Mouse (Mus musculus) cerebellum, adult 11-12 months (tissue): ENCODE data around the gene Trappc10.

Experiments used
- DNase-seq: peaks from one replicate; pipeline ENCODE4 v3.0.0; 2022

Gene Trappc10

DNA sequence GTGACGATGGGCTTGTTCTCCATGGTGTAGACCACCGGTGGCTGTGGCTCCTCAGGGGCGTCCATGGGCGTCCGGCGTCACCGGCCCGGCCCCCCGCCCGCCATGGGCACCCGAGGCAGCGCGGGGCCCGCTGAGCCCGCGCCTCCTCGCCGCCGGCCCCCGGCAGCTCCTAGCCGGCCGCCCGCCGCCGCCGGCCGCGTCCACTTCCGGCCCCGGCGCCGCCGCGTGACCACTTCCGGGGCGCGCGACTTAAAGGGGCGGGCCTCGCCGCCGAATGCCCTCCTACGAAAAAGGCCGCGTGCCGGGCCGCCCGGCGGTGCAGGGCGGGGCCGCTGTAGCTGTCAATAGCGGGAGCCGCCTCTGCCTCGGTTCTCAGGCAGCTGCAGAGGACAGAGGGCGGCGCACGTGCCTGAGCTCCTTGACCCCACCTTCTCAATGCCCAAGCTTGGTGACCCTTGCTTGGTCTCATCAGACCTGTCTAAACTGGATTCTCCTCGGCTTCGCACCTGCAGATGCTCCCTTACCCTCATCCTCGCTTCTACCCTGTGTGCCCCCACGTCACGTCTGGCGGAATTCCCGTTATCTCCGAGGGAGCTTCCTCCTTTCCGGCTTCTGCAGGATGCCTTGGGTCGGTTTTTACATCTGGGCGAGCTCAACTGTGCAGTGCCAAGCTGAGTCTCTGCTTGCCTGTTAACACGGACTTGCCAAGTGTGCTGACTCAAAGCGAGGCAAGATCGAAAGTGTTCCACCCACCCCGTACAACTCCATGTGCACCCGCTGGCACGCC lies at the start of gene Trappc10:
TSS of gene Trappc10 (minus strand) at position 204 of the 787 bp plus-strand sequence.
- DNase-seq: peak; percentile 85

DNA sequence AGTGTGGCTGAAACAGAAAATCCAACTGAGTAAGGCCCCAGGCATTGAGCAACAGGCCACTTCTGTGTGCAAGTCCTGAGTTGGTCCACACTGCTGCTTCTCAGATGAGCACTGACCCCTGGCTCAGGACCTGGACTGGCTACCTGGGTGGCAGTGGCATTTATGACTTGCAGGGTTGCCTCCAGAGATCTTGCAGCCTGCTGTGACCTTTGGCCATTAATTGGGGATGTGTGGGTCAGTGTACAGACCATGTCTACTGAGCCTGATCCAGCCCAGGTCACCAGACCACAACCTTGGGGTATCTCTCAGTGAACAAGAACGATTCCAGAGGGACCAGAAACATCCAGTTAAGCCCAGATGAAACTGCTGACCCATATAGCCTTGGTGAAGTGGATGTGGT lies 49.1 kb upstream of the Trappc10 start:
- DNase-seq: no peak

DNA sequence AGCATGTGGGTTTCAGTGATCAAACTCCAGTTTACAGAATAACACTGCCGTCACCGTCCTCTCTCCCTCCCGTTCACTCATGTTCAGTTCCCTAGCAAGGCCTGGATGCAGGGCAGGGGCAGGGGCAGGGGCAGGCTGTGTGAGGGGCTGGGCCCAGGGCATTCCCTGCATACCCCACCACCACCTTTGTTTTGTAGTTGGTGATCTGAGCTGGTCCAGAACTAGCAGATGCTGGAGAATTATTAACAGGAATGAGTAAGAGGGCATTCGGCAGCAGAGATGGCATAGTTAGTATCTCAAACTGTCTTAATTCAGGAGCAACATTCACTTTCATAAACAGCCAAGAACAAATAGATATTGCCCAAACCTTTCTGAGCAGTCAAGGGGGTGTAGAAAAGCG lies 47.9 kb upstream of the Trappc10 start:
- DNase-seq: no peak

DNA sequence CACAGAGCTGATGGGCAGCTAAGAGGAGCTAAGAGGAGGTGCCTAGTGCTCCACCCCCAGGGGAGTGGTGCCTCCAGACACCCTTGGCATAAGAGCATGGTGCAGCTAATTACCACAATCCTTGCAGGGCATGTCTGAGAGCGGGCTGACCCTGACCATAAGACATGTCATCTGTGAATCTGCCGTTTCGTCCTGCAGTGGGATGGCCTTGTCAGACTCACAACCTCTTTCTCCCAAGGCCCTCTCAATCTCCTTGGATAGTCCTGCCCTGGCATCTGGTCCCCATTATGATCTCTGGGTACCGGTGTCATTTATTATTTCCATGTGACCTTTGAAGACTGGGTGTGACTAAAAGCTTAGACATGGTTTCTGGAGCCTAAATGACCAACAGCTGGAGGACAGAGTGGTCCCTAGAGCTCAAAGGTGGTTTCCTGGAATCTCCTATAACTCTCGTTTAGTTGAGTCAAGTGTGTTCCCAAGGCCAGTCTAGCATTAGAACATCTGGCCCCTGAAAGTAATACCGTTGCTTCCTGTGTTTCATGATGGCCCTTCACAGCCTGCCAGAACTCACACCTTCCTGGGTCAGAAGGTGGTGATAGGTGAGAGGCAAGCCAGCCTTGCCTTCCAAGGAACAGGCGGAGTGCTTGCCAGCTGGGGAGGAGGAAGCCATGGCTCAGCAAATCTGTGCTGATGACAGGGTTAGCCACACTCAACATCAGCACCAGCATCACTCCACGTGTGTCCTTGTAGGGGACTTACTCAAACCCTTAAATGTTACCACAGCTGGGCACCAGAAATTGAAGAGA lies 46.5 kb upstream of the Trappc10 start:
- DNase-seq: no peak

DNA sequence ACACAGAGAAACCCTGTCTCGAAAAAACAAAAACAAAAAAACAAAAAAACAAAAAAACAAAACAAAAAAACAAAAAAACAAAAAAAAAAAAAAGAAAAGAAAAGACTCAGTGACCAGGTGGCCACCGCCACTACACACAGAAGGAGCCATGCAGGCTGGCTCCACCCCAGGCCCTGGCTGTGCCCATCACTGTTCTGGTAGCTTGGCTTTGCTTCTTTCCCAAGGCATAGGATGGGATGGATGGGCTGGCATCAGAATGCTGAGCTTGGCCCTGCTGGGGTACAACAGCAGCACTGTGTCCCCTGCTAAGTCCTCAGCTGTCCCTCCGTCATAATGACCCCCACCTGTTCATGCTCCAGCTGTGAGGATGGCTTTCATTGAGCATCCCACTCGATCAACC lies 44.5 kb upstream of the Trappc10 start:
- DNase-seq: peak; percentile 79

DNA sequence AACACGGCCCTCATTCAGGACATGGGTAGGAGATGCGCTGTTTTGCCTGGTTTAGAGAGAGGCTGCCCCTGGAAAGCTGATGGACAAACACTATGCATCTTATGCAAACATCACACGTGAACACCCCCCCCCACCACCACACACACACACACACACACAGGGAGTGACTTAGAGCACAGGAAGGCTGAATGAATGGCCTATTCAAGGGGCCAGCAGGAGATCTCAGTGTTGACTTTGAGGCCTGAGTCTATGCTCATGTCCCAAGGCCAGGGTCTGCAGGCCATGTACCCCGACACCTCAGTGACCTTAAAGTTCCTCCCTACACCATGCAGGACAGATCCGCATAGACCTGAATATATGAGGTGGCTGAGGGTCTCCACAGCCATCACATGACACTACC lies 43.7 kb upstream of the Trappc10 start:
- no peak for DNase-seq

DNA sequence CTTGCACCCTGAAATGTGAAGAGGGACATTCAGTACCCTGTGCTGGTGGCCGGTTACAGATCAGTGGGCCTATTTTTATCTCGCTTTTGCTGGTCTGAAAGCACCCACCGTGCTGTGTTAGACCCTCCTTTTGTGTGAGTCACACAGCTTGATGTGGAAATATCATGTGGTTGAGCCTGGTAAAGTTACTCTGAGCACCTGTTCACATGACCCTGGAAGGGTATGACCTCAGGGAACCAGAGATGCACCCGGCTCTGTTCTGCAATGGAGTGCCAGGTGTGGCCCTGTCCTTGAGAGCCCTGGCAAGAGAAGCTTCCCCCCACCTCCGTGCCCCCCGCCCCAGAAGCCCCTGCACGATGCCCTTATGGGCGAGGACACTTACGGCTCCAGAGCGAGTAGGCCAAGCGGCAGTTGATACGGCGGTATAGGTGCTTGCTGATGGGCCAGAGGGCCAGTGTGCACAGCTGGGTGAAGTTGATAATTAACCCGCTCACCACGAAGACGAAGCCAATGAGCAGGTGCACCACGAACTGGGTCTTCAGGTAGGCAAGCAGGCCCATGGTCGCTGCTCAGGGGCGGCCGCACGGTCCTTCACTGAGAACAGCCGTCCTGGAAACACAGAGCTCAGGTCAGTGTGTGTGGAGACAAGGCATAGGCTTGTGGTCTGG lies 43.2 kb upstream of the Trappc10 start:
- DNase-seq: no peak

DNA sequence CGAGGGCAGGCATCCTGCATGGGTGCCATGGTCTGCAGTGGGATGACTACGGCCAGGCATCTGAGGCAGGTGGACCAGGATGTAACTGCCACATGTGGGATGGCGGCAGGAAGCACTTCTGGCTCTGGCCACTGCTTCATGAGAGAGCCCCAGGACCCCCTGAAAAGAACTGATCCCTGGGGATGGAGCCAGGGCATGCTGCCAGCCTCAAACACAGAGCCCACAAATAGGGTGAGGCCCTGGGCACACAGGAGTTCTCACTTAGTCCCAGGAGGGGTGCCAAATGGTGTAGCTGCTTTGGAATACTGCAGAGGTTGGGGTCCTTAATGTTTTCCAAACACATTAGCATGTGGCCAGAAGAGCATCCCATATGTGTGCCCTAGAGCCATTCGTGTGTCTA lies 41.5 kb upstream of the Trappc10 start:
- DNase-seq: no peak

DNA sequence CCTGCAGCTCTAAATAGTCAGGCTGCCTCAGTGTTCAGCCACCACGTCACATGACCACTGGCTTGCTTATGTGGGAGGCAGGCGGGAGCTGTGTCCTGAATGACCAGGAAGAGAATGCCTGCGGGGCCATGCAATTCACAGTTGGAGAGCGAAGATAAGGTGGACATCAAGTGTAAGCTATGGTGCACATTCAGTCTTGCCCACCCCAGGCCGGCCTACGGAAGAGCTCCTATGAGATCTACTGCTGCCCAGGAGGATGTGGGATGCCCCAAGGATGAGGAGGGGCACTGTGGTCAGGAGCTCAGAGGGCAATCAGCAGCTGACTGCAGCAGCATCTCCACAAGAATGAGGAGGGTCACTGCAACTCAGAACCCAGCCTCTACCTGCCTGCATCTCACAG lies 41.0 kb upstream of the Trappc10 start:
- DNase-seq: no peak

DNA sequence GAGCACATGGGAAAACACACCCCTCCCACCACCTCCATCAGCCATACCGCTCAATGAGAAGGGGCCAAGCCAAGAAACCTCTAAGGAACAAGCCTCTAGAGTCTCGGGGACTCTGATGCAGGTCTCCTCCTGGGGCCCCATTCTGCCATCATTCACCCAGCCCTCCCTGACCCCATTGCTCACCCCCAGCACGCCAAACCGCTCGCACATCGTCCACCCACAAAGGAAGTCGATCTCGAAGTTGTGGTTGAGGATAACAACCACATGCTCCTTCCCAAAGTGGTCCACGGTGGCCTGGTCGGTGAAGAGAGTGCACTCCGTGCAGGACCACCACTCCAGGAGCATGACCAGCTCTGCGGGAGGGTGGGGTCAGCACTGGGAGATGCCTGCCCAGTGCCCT lies 40.4 kb upstream of the Trappc10 start:
- no peak for DNase-seq

DNA sequence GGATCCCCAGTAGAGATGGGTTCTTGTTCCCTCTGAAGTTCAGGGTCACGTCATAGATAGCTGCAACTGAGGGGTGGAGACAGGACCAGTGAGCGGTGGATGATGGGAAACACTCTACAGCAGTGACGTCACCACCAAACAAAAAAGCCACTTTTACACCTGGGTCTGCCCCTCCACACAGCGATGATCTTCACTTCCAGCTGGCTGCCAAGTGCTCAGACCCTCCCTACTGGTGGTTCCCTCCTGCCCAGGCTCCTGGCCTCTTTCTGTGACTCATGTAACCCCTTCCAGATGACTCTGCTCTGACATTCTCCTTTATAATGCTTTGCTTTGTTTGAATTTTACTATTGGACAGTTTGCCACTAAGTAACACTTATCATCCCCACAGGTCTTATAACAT lies 38.0 kb upstream of the Trappc10 start:
- no peak for DNase-seq

DNA sequence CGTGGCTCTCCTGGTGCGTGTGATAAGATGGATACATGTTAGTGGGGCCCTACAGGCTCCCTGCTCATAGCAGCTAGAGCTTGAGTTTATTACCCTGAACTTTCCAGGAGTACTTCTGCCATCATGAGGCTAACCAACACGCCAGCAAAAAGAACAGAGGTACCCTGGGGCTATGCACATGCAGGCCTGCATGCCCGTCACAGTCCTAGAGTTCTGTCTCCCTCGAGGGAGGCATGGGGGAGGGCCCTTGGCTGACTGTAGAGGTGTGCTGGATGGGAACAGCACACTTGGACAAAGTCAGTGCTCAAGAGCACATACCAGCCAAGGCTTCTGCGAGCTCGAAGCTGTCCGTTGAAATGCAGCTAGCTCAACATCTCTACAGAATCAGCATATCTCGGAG lies 36.0 kb upstream of the Trappc10 start:
- no peak for DNase-seq

DNA sequence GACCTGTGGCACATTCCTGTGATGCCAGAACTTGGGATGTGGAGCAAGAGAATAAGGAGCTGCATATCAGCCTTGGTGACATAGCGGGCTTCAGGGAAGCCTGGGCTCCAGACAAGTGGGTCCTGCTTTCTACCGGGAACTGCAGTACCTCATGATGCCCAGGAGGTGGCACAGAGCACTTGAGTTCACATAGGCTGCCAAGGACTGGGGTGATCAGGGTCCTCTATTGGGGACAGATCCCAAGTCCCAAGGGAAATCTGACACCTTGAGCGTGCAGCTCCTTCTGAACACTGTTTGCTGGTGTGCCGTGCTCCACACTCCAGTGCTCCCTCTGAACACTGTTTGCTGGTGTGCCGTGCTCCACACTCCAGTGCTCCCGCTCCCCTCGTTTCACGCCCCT lies 34.8 kb upstream of the Trappc10 start:
- DNase-seq: peak; percentile 65

DNA sequence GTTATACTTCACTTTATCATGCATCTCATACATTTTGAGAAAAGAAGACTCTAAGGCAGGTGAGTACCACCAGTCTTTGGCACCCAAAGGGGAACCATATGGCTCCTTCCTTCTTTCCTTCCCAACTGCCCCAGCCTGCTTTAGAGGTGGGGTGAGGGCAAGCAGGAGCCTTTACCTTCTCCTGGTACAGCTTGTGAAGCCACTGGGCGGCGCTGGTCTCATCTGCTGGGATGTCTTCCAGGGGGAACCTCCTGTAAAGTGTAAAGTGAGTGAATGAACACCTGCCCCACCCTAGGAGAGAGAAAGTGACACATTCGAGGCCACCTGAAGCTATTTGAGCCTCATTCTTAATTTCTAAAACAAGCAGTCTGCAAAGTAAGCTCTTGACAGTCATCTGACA lies 33.4 kb upstream of the Trappc10 start:
- DNase-seq: no peak

DNA sequence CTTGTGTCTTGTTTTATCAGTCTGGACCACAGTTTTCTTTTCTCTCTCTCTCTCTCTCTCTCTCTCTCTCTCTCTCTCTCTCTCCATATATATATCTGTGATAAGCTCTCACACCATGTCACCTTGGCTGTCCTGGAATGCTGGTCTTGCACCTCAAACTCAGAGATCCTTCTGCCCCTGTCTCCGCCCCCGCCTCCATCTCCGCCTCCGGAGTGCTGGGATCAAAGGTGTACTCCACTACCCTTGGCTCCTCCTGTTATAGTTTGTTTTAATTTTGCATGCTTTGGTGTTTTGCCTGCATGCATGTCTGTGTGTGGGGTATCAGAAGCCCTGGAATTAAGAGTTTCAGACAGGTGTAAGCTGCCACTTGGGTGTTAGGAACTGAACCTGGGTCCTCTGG lies 31.8 kb upstream of the Trappc10 start:
- DNase-seq: no peak

DNA sequence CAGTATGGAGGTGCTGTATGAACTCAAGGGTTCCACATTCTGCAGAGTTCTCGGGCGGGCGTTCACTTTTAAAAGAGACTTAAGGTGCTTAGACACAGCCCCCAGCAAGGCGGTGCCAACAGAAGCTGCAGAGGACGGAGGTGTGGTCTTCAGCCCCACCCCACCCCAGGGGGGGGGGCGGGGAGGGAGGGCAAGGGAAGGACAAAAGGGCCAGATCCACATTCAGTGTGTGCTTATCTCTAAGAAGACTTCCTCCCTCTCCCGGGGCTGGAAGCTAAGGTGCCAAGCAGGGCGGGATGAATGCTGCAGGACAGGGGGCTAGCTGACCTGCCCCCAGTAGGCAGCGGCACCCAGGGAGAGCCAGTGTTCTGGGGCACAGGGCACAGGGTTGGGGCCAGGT lies 28.5 kb upstream of the Trappc10 start:
- no peak for DNase-seq

DNA sequence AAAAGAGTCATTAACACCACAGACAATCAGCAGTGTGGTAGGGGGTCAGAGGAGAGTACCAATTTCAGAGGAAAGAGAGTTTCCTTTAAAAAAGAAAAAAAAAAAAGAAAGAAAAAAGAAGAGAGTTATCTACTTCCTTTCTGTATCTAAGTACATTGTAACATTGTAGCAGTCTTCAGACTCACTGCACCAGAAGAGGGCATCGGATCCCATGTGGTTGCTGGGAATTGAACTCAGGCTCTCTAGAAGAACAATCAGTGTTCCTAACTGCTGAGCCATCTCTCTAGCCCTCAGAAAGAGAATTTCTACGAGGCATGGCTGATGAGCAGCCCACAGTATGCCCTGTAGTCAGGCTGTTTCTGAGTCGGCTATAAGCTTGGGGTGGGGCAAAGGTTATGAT lies 21.4 kb upstream of the Trappc10 start:
- no peak for DNase-seq

DNA sequence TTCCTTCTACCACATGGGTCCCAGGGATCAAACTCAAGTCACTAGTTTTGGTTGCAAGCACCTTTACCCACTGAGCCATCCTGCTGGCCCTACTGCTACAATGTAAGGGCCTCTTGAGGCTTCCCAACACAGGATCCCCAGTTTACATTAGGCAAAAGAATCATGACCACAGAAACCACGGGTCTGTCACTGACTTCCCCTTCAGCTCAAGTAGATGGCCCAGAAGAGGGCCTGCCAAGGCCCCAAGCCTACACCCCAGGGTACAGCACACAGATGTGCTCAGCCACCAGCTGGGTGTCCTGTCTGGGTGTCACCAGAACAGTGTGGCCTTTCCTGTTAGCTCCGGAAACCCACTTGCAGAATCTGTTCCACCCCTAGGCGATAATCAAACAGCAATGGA lies 20.3 kb upstream of the Trappc10 start:
- DNase-seq: no peak

DNA sequence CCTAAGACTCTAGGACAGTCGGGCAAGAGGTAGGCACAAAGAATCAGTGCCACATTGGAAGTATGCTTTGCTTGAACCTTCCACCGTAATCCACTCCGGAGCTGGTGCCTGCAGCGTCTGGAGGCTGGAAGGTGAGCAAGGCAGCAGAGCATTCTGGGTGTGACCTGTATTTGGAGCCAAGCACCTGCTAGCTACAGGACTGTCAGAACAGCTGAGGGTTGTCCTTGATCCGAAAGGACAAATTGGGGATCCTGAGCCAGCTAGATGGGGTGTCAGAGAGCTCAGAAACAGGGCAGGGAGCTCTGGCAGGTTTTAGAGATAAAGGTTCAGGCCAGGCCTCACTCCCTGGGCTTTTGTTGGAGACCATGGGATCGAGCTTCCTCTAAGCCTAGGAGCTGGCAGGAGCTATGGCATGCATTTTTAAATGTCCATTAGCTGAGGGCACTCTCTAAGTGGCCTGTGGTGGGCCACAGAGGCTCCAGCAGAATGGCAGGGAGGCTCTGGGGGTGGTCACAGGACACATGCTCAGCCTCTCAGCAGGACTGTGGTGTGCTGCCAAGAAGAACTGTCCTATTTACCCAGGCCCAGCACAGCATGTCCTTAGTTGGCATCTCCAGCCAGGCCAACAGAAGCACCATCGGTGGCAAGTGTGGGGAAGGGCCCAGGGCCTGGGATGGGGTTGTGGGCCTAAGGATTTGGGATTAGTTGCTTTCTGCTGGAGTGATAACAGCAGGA lies 16.6 kb upstream of the Trappc10 start:
- DNase-seq: peak; percentile 56

DNA sequence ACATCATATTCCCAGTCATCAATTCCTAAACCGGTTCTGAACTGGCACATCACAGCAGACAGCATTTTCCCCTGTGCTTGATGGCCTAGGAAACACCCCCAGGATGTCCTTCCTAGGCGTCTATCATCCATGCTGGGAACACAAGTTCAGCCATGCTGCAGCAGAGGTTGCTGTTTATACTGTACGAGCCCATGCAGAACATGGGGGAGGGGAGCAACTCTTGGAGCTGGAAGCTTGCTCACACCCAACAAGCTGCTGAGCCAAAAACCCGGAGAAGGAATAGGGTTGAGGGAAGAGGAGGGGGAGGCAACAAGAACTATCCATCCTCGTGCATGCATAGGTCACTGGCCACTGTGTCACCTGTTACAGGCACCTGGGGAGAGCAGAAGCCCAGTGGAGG lies 15.9 kb upstream of the Trappc10 start:
- no peak for DNase-seq

DNA sequence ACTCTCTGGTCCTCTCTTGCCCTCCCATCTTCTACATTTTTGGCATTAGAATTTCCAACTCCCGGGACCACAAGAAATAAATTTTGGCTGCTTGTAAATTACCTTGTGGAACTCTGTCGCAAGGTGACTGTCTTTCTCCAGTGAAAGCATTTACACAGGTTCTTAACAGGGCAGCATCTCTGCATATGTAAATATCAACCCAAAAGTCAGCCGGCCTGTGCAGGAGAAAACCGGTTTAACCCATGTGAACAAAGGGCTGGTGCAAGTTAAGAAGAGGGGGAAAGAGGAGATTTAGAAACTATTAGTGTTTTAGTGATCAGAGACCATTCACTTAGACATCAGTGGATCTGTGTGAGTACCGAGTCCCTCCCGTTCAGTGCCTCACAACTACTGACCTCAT lies 15.3 kb upstream of the Trappc10 start:
- no peak for DNase-seq

DNA sequence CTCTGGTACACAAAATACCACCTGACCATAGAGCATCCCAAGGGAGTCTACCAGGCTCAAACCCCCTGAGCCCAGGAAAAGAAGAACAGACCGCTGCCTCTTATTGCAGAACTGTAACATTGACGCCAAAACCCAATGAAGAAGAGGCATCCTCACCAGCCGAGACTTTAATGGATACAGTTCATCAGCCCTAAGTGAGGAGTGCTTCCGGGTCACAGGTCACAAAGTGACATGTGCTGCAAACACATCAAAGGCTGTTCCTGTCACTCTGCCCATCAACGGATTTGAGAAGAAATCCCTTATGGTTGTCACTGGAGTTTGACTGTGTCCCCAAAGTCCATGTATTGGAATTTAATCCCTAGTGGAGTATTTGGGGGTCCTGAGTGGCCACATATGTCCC lies 14.8 kb upstream of the Trappc10 start:
- no peak for DNase-seq

DNA sequence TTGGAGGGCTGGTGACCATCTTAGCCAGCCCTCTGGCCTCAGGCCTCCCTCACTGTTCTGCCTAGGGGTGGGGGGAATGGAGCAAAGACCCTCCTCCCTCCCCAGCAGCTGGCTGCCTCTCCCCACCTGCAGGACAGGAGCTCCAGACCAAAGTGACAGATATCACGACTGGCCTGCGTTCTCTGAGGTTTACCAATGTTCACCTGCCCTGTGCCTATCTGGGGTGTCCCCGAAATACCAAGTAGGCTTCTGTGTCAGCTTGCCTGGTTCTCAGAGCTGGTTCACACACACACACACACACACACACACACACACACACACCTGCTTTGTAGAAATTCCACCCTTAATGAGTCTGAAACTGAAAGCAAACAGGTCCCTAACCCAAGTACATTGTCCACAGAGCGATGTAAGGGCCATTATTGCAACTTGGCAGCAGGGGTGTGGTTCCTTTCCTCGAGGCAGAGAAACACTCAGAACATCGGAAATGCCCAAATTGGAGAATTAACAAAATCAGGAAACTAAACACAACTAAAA lies 13.8 kb upstream of the Trappc10 start:
- DNase-seq: no peak
